Mouse (Mus musculus): Measurements from ENCODE around the gene Nrp1.

The Nrp1 gene

DNA sequence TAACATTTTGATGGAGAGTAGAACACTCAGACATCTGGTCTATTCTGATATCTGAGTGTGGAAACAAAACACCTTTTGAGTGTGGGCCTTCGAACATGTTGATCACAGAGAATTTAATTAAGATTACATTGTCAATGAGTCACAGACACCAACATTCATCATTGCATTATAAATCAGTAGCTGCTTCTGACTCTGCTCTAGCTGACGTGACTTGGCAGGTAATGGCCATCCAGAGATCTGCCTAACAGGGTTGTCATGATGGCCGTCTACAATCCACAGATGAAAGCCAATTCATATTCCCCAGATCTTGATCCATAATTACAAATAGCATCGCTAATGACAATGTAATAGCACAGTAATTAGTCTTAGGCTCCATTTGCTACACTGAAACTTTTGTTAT is 140.4 kb downstream of the Nrp1 start:
- DNase-seq (ENCODE audit: low read depth, low spot score), result no peak

DNA sequence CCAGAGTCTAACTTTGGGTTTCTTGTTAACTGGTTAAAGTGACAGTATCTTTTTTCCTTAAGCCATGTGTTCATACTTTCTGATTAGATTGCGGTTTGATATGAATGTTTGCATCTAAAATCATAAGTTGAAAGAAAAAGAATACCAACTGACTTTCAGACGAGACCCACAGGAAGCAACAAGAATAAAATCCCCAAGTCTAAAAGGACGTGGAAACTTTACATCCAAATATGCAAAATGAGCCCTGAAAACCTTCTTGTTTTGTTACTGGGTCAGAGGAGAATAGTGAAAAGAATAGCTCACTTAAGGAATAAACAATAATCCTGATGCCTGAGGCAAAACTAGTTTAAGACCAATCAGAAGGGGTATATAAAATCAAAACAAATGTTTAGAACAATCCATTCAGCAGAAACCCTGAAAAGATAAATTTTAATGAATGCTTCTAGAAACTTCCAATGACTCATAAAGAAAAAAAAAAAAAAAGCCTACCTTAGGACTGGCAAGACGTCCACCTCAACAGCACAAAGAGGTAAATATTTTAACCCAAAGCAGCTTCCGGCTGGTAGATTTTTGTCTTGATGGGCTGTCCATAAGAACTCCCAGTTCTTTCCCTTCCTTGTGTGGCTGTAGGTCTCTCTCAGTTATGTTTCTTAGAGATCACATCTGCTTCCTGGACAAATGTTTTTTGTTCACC is 145.9 kb downstream of the Nrp1 start:
- DNase-seq (ENCODE audit: low read depth, low spot score), result no peak

DNA sequence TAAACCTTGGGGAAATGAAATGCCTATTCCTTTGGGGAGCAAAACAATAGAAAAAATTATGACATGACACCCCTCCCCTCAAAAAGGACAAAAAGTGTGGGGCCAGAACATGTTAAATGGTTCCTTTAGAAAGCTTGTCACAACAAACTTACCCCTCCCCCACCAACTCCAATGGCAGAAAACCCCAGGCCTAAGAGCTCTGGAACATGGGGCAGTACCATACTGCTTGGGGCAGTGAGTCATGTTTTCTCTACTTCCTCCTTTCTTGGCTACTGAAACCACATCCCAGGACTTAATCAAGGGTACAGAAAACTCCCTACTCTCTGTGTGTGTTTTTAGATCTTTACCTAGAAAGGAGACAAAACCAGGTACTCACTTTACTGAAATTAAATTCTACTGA is 147.5 kb downstream of the Nrp1 start:
- DNase-seq (ENCODE audit: low read depth, low spot score), result no peak

DNA sequence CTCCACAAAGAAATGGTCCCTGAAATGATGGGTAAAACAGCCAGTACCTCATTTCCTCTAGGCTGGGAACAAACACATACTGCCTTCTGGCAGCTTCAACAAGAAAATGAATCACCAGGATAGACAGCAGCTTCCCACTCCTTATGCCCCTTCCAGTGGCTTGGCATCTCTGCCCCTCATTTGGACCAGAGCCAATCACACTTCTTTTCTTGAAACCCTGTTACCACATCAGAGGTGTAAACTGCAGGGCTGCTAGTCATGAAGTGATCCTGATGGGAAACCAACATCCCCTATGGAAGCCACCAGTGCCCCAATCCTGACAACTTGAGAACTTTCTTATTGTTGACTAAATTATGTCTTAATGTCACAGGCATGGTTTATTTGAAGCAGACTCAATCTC is 150.3 kb downstream of the Nrp1 start:
- DNase-seq (ENCODE audit: low read depth, low spot score), result no peak

DNA sequence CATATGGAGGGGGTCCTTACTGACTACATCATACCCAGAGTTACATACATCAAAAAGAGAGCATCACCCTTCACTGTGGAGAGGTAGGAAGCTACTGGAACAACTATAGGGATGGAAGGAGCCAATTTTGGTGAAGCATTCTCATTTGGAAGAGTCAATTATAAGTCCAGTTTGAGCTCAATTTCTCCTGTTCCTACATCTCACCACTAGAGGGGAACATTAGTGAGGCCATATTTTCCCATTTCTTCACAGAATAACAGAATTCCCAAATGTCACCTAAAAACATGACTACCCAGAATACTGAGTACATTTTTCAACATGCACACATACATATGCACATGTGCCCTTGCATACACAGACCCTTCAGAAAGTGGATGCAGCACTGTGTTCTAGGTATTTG is 152.6 kb downstream of the Nrp1 start:
- no peak for DNase-seq (ENCODE audit: low read depth, low spot score)

DNA sequence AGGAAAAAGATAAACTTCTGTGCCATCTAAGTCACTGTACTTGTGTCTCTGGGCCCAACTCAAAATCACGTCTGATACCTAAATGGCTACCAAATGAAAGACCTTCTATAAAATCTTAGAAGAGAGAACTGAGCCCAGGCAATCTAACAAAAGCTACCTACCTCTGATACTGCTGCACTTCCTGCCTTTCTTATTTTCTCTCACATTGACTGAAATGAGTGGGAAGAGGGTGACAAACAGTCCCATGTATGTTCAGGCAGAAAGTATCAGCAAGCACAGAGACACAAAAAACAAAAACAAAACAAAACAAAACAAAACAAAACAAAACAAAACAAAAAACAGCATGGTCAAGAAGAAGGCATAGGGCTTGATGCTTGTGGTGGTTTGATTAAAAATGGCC is 153.3 kb downstream of the Nrp1 start:
- no peak for DNase-seq (ENCODE audit: low read depth, low spot score)

DNA sequence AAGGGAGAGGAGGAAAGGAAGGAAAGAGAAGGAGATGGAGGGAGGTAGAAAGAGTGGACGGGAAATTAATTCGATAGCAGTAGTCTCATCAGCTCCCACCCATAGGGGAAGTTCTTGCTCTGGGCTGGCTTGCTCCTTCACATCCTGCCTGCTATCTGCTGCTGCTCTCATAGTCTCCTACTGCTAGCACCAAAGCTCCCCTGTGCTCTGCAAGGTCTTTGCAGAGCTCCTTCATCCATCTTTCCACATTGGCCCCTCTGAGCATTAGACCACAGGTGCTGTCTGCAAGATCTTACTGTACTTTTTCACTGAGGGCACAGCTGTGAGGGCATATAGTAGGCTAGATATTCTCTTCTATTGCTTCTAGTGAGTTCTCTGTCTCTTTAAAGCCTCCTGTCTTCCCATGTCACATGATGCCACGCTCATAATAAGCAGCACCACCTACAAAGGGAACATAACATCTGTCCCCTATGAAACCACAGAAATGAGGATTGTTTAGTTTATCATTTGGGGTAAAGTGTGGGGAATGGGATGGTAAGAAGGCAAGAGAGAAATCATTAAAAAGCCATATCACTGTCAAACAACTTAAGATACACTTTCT is 158.5 kb downstream of the Nrp1 start:
- DNase-seq (ENCODE audit: low read depth, low spot score), result no peak

DNA sequence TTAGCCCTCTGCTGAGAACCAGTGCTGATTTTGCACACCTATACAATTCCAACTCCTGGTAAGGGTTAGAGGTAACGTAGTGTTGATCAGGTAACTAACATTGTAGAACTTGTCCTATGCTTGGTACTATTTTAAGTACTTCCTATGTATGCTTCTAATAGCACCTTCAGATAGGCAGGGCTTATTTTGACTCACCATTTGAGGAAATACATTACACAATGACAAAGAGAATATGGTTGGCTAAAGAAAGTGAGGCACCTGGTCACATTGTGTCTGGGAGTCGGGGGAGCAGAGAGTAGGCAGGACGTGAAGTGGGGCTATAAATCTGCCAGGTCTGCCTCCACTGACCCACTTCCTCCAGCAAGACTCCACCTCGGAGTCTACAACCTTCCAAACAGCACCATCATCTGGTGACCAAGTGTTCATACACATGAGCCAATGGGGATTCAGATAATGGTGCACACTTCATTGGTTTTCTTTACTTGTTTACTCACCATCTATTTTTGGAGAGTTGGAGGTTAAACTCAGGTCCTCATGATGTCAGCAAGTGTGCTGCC is 159.2 kb downstream of the Nrp1 start:
- DNase-seq (ENCODE audit: low read depth, low spot score), result no peak

DNA sequence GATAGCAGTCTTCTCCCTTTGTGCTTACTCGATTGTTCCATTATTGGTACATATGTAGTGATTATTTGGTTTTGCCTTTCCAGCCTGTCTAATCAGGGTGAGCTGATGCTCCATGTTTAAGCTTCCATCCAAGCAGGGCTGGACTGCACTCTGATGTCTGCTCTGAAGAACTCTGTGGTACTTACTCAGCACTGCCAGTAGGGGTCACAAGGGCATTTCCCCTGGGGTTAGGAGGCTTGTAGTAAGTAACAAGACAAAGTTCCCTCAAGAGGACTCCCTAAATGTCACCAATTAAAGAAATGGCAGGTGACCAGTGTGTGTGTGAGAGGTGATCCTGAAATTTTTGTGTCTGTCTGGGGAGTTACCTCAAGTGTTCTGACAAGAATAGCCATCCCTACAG is 161.0 kb downstream of the Nrp1 start:
- no peak for DNase-seq (ENCODE audit: low read depth, low spot score)

DNA sequence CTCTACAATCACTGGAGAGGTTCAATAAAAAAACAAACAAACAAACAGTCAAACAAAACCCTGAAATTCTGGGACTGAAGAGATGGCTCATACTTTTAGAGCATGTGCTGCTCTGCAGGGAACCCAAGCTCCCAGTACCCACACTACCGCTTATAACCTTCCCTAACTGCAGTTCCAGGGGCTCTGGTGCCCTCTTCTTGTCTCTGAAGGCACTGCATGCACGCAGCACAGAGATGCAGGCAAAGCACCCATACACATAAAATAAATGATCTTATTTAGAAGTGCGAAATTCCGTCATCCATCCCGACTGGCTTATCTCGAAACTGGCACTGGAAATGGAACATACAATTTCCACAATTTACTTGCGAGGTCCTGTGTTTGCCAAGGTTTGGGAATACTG is 165.4 kb downstream of the Nrp1 start:
- DNase-seq (ENCODE audit: low read depth, low spot score), result no peak

DNA sequence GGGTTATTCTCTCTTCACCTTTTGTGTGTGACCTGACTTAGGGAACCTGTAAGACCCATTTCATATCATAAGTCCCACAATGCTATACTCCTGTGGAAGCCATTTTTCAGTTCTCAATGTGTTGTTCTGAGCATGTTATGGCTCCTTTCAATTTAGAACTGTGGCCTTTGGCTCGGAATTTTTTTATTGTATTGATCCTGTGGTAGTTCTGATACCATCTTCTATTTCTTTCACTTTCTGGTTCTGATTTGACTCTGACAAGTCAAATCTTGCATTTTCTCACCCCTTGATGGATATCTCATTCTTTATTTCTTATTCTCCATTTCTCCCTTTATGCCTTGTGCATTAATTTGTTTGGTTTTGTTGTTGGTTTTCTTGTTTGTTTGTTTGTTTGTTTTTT is 167.5 kb downstream of the Nrp1 start:
- no peak for DNase-seq (ENCODE audit: low read depth, low spot score)

DNA sequence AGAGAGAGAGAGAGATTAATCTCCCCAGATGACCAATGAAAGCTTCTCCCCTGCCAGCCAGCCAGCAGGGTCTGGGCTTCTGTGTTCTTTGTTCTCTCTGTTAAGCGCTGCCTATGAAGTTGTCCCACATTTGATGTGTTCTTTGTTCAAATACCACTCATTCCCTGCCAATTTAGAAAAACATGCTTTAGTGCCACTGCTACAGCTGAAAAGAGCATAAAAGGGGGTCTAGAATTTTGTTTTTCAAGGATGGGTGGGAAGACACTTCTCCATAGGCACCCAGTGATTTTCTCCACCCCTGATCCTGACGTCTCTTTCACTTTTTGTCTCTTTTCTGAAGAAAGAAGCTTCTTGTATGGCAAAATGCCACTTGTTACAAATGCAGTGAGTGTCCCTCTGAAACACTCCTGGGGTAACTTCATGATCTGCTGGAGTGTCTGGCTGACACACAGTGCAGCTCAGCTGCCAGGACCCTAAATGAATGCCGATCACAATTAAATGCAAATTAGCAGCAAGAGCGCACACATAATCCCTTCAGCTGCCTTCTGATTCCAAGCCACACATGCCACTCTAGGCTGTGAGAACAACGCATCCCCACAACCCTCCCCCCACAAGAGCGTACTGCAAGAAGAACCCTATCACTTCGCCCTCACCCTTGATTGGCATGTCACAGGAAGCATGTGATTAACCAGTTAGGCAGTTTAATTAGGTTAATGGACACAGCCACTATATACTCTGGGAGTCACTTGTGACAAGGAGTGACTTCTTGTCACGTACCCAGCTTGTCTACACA is 170.4 kb downstream of the Nrp1 start:
- no peak for DNase-seq (ENCODE audit: low read depth, low spot score)

DNA sequence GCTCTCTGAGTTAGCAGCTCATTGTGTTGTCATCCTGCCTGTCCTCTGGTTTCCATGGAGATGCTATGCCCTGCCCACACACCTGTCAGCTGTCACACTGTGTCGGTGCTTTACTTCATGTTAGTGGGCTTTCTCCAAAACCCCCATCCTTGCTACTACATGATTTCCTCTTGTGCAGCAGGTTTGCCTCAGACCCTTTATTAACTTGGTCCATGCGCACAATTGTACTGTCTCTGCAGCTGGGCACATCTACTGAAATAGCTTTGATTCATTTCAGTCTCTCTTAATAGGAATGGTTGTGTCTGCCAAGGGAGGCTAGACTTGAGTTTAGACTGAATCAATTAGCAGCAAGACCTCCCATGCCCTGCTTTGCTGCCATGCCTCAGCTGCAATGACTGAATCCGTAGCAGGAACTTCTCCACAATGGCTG is 176.1 kb downstream of the Nrp1 start:
- DNase-seq (ENCODE audit: low read depth, low spot score), result no peak

DNA sequence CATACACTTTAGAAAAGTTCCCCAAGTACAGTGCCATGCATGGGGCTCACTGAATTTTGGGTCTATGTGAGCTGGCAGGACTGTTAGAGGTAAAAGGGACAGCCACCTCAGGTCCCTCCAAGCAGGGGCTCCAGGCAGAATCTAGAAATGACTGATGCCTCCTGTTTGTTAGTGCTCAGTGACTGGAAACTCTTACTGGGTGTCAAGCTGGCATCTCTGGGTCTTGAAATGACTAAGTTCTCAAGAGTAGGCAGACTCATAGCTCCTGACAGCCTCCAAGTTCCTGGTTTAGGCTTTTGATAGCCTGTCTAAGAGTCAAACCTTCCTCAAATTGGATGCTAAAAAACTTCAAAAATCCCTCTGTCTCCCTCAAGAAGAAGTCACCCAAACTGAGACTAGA is 177.3 kb downstream of the Nrp1 start:
- no peak for DNase-seq (ENCODE audit: low read depth, low spot score)

DNA sequence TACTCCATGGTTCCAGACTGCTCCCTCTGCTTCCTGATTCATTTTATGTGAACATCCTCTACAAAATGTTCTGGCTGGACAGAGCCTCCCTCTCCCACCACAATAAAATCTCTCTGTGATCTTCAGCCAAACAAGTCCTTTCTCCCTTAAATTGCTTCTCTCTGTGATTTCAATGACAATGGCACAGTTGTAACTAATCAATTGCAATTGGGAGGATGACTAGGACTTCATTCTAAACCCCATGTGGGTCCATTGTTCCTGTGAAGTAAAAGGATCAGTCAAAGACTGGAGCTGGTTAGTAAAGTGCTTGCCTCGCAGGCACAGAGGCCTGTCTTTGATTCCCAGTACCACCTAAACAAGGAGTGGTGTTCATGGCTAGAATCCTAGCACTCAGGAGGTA is 180.0 kb downstream of the Nrp1 start:
- DNase-seq (ENCODE audit: low read depth, low spot score), result peak; percentile 26

DNA sequence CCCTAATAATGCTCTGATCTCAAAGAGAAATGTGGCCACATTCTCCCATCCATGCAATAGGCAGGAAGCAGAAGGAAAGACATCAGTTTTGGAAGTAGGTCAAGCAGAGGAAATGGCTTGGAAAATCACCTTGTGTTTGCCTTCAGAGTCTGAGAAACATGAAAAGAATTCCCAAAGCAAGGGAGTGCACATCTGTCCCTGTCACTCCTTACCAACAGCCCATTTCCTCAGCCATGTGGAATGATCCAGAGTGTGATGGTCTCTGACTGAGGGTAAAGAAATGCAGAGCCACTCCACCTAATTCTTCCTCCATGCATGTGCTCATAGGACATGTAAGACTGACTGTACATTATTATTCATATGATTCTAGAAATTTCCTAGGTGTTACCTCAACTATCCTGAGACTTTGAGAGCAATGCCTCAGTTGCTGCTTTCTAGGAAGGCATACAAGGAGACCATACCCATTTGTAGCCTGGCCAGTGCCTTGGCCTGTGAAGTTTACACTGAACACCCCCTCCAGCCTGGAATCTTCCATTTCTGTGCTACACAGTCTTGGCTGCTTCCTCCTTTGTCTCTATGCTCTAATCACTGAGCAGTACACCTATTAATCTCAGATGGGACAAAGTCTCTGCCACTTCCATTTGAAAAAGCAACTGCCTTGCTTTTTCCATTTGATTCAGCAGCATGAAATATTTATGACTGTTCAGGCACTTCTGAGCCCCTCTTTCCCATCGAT is 183.1 kb downstream of the Nrp1 start:
- no peak for DNase-seq (ENCODE audit: low read depth, low spot score)

DNA sequence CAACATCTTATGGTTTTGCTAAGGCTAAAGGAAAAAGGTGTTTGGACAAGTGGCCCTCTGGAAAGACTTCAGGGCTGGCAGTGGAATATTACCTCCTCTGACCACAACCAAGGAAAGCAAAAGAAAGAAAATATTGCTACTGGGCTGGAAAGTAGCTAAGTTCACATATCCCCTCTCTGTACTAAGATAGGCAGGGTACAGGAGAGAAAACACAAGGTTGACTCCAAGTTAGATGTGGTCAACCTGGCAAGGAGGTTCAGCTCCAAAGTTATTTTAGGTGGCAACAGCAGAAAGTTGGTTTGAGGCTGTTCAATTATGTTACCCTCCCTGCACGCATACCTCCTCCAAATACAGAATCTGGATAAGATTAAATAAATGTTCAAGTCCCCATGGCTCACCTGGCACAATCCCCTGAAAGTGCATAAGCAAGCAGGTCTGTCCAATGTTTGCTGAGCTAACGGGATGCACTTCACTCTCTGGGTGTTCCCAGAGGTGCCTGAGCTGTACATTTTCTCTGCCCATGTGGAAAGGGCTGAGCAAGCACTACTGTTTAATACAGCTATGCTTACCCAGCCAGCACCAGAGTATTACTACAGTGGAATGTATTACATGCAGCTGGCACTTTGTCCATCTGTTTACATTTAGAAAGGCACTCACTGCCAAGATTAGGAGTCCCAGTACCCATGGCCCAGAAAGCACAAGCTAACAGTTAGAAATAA is 185.9 kb downstream of the Nrp1 start:
- no peak for DNase-seq (ENCODE audit: low read depth, low spot score)

DNA sequence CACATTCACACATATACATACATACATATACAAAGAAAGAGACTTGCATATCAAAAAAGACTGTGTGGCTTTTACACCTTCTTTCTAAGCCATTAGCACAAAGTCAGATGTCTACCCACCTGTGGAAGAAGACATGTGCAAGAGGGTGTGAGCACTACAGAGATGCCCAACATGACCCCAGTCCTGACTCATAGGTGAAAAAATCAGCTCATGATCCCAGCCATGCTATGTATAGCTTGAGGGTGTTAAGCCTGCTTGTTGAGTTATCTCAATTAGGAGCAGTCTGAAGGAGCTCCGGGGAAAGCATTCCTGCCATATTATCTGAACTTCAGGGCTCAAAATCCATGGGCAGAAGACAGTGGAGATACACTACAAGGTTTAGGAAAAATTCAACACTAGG is 187.9 kb downstream of the Nrp1 start:
- DNase-seq (ENCODE audit: low read depth, low spot score), result no peak

DNA sequence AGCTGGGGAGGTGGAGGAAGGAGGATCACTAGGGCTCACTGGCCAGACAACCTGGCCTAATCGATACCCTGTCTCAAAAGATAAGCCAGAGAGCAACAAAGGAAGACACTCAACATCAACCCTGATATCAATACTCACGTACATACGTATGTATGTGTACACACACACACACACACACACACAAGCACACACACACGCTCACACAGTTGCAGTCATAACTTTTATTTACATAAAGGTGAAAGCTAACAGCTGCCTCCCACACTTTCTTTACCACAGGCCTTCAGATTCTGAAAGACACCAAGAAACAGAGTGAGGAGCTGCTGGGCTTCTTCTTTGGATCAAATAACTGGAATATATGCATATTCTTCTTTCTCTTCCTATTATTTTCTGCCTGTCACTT is 189.0 kb downstream of the Nrp1 start:
- no peak for DNase-seq (ENCODE audit: low read depth, low spot score)

DNA sequence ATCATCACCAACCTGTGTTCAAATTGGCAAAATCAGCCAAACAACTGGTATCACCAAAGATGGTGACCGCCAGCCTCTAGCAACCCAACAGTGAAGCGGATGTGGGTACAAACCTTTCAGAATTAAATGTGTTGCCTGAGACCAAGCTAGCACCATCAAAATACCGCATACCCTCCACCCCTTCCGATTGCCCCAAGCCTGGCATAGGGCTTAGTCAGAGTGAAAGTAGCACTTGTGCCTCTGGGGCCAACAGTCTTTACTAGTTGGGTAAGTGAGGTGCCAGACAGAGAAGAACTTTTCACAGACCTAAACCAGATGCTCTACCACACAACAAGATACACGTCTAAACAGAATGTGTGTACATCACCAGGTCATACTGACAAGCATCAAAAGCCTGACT is 191.3 kb downstream of the Nrp1 start:
- no peak for DNase-seq (ENCODE audit: low read depth, low spot score)

DNA sequence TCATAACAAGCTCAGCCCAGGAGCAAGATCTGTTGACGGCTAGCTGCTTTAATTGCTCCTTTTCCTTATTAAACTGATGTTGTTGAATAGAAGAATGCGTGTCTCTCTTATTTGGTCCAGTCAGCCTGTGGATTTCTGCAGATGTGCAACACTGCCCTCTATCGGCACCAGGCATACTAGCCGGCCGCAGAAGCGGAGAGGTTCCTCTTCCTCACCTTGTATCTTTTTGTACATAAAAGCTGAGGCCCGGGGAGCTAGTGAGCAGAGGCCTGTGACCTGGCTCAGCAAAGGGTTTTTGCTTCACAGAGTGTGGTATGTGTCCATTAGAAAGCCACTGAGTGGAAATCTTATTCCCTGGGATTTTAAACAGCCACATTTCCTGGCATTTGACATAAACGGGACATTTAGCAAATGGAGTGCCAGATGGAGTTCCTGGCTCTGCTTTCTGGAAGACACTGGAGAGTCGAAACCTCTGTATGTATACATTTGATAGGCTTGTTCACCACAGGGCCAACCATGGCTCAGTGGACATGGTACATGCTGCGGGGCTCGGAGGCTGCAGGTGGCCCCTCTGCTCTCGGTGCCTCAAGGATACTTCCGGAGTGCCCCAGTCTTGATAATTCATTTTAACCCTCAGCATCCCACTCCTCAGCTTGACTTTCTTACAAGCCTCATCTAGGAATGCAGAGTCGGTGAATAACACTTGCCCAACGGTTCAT is 193.2 kb downstream of the Nrp1 start:
- DNase-seq (ENCODE audit: low read depth, low spot score), result peak; percentile 18
